Mouse (Mus musculus): Measurements from ENCODE around the gene Ndufv1. TPM values are rescaled to one million over a fixed set of nuclear protein-coding genes. Genes with fewer than 3 reads are reported as not detected.
"Not testable (repeated sequence)": the region's sequence is repeated elsewhere in the genome, so short reads cannot be mapped to it uniquely, and the experiment has no call there.

Ndufv1 gene
- total RNA-seq, 2 experiments from 2014 or later = 242 to 257 TPM

DNA sequence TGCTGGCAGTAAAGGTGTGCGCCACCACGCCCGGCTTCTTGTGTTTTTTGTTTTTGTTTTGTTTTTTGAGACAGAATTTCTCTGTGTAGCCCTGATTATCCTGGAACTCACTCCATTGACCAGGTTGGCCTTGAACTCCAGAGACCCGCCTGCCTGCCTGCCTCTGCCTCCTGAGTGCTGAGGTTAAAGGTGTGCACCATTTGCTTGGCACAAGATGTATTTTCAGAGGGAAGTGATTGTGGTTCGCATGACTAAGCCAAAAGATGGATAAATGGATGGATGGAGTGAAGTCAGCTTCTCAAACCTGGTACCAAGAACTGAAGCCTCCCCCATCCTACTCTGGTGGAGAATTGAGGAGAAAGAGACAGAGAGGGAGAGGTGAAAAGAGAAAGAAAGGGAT lies 42.0 kb upstream of the Ndufv1 start:
- H3K4me3 ChIP-seq = no peak overlapping the region
- DNase-seq (ENCODE audit: extremely low spot score in 1 of 2, low spot score in 2 of 2) = no peak
- intact Hi-C loops (cut with DNase I) = no loop called here
- TF ChIP-seq CTCF (IDR thresholded peaks at IDR 0.05) = no peak
- no peak overlapping the region for H3K27ac ChIP-seq

- no peak for TF ChIP-seq CTCF (IDR thresholded peaks at IDR 0.05)
- DNase-seq (ENCODE audit: extremely low spot score in 1 of 2, low spot score in 2 of 2) = no peak
- Histone ChIP-seq H3K27ac (no peak overlapping the region), H3K4me3 (no peak overlapping the region)
- intact Hi-C loops (cut with DNase I) = loop anchor here (2.0 kb wide), 1 partner anchor 28 kb away; the partner anchor contains the start of gene Cabp2
Observed at GRCm38 (mm10) chr19:4052516-4053030, 40.0 kb upstream of the Ndufv1 start.

DNA sequence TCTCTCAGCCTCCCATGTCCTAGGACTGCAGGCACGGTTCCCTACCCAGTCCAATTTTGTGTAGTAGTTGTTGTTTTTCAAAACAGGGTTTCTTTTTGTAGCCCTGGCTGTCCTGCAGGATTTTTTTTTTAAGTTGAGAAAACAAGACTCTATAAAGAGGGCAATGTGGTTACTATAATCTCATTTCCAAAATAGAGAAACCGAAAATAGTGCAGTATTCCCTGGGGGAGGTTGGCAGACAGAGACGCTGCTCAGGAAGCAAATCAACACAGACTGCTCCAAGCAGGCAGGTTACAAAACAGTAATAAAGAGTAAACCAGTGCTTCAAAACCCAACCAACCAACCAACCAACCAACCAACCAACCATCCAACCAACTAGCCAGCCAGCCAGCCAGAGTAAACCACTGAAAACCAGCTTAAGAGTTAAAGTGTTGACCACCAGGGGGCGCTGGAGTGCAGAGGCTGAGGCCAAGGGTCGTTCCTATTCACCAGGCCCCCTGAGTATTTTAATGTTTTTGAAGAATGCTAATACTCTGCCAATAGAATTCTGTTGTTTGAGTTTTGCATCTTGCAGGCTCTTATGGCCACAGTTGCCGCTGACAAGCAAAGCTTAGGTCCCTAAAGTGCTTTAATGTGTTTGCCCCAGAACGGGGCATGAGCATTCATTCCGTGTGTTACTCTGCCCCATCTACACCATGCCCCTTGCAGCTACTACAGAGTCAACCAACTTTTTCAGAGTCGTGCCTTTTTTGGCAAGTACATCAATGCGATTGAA lies 39.3 kb upstream of the Ndufv1 start:
- peak; percentile 28 to 35 for DNase-seq (ENCODE audit: extremely low spot score in 1 of 2, low spot score in 2 of 2)

DNA sequence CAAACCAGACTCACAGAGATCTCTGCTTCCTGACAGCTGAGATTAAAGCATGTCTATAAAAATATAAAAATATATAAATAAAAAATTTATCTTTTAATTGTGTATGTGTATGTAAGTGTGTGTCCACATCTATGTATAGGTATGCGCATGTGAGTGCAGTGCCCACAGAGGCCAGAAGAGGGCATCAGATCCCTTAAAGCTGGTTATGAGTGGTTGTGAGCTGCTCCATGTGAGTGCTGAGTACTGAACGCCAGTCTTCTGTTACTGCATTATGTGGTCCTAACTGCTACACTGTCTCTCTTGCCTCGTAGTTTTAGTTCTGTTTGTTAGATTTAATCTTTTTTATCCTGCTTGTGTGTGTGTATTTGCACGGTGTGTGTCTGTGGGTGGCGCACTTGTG lies 38.4 kb upstream of the Ndufv1 start:
- no peak overlapping the region for H3K27ac ChIP-seq
- no peak; the same call in 1 of the 2 replicates for TF ChIP-seq CTCF (IDR thresholded peaks at IDR 0.05)
- no peak overlapping the region for H3K4me3 ChIP-seq
- no peak for DNase-seq (ENCODE audit: extremely low spot score in 1 of 2, low spot score in 2 of 2)
- intact Hi-C loops (cut with DNase I) = no loop called here

More for the DNA sequence above, 39.3 kb upstream of the Ndufv1 start:
- TF ChIP-seq CTCF (IDR thresholded peaks at IDR 0.05) = peak; percentile 73
- no peak overlapping the region for H3K27ac ChIP-seq
- H3K4me3 ChIP-seq = no peak overlapping the region
- intact Hi-C loops (cut with DNase I) = loop anchor here (2.0 kb wide), 1 partner anchor 29 kb away; the partner anchor contains the start of gene Cabp2

- H3K4me3 ChIP-seq; H3K27ac ChIP-seq; intact Hi-C loops (cut with DNase I): not testable (repeated sequence)
Observed at GRCm38 (mm10) chr19:4049069-4049468, 36.5 kb upstream of the Ndufv1 start.

GRCm38 (mm10) chr19:4047859-4048258 lies 35.3 kb upstream of the Ndufv1 start:
- Histone ChIP-seq H3K27ac (no peak overlapping the region), H3K4me3 (no peak overlapping the region)
- TF ChIP-seq CTCF (IDR thresholded peaks at IDR 0.05) = peak; percentile 79
- peak; percentile 58 for DNase-seq (ENCODE audit: extremely low spot score in 1 of 2, low spot score in 2 of 2)
- intact Hi-C loops (cut with DNase I) = loop anchor here (1.0 kb wide), 1 partner anchor 29 kb away; no protein-coding TSS in a partner anchor

More at GRCm38 (mm10) chr19:4049069-4049468, 36.5 kb upstream of the Ndufv1 start:
- not testable (repeated sequence) for DNase-seq (ENCODE audit: extremely low spot score in 1 of 2, low spot score in 2 of 2)
- TF ChIP-seq CTCF (IDR thresholded peaks at IDR 0.05) = peak; percentile 9

DNA sequence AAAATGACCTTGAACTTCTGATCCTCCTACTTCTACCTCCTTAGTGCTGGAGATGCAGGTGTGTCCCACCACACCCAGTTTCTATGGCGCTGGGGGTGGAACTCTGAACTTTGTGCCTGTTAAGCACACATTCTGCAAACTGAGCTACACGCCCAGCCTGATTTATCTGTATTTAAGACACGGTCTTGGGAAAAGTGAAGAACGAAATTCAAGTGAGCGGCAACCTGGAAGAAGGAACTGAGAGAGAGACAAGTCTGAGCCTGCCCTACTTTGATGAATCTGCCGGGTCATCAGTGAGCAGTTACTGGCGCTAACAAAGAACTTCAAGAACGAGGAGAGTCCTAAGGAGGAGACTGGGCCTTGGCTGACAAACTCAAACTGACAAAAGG lies 34.3 kb upstream of the Ndufv1 start:
- TF ChIP-seq CTCF (IDR thresholded peaks at IDR 0.05) = no peak
- no peak overlapping the region for H3K27ac ChIP-seq
- no peak overlapping the region for H3K4me3 ChIP-seq
- no peak for DNase-seq (ENCODE audit: extremely low spot score in 1 of 2, low spot score in 2 of 2)
- intact Hi-C loops (cut with DNase I) = no loop called here

DNA sequence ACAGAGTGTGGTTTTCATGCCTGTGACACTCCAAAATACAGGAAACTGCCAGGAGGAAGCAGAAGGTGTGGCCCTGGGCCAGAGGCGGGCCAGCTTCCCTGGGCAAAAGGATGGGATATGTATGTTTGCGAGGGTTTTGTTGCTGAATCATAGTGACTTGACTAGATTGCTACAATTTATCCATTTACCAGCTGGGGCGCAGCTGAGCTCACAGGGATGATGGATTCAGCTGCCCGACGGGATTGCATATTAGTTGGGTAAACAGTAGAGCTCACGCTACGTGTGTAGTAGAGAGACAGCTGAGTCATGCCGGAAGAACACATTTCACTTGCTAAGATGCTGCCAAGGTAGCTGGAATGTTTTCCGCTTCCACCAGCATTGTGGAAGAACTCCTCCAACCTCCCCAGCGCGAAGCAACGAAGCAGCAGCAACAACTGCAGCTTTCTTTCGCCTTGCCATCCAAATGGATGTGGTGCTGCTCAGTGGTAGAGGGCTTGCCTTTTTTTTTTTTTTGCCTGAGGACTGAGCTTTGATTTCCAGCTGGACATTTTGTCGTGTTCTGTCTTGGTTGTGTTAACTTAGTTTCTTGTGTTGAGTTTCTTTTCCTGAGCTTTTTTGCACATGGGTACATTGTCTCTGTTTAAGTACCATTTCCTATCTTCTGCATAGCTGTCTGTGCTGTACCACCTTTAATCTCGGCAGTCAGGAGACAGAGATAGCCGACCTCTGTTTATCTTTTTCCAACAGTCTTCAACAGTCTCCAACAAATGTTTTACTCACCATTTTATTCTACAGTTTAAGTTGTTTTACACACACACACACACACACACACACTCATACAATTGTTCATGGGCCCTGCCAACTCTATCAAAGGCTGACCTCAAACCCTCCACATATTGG lies 33.6 kb upstream of the Ndufv1 start, which contains the start of gene Gstp2:
Gstp2 (minus strand) TSS at position 58 of the 900 bp plus-strand sequence.
- peak within 1 kb of the TSS; percentile 70 for H3K27ac ChIP-seq
- DNase-seq (ENCODE audit: extremely low spot score in 1 of 2, low spot score in 2 of 2) = peak; percentile 71 to 75
- intact Hi-C loops (cut with DNase I) = no loop called here
- TF ChIP-seq CTCF (IDR thresholded peaks at IDR 0.05) = peak; percentile 66
- H3K4me3 ChIP-seq = no peak within 1 kb of the TSS

GRCm38 (mm10) chr19:4044109-4044508 lies 31.5 kb upstream of the Ndufv1 start:
- H3K27ac ChIP-seq; intact Hi-C loops (cut with DNase I); H3K4me3 ChIP-seq; DNase-seq (ENCODE audit: extremely low spot score in 1 of 2, low spot score in 2 of 2): not testable (repeated sequence)

DNA sequence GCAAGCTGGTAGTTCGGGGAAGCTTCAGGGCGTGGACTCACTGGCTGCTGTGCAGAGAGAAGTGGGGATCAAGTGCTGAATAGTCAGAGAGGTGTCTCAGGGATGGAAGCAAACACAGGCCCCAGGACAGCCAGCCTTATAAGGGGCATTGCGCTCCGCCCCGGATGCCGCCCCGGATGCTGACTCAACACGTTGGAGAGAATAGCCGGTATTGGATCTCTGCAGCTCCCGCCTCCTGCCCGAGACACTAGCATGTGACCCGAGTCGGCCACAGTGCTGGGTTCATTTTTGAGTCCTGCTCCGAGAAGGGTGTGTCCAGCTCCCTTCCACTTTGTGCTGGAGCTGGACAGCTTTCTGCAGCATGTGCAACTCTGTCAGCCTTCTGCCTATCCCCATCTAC lies 29.5 kb upstream of the Ndufv1 start:
- no peak for DNase-seq (ENCODE audit: extremely low spot score in 1 of 2, low spot score in 2 of 2)
- no peak for TF ChIP-seq CTCF (IDR thresholded peaks at IDR 0.05)
- Histone ChIP-seq H3K27ac (no peak overlapping the region), H3K4me3 (no peak overlapping the region)
- intact Hi-C loops (cut with DNase I) = no loop called here

DNA sequence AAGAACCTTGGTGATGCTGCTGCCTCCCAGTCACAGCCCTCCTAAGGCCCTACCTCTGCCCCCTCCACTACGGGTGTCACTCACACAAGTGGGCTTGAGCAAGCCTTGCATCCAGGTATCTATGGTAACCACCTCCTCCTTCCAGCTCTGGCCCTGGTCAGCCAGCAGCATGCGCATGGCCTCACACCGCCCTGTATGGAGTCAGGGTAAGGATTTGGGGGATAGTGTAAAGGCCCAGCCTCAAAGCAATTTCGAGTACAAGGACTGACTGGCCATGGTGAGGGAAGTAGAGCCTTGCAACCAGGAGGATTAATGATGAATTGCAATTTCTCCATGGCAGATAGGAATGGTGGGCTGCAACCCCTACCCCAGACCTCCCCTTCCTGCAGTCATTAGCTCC lies 28.9 kb upstream of the Ndufv1 start:
- intact Hi-C loops (cut with DNase I); H3K27ac ChIP-seq; H3K4me3 ChIP-seq; DNase-seq (ENCODE audit: extremely low spot score in 1 of 2, low spot score in 2 of 2): not testable (repeated sequence)

- H3K27ac ChIP-seq; DNase-seq (ENCODE audit: extremely low spot score in 1 of 2, low spot score in 2 of 2); intact Hi-C loops (cut with DNase I); H3K4me3 ChIP-seq: not testable (repeated sequence)
Observed at GRCm38 (mm10) chr19:4040941-4041340, 28.3 kb upstream of the Ndufv1 start.
